Mouse (Mus musculus) stomach, postnatal 0 days (tissue): ENCODE results near the gene Atp2a3. TPM values are rescaled to one million over a fixed set of nuclear protein-coding genes. Genes with fewer than 3 reads are reported as not detected.
A peak's percentile ranks its signal among the peaks of the same experiment; 100 is the strongest.

ENCODE experiments used
- ATAC-seq: fragments of 200-750 bp; cut with Nextera tagmentation; 2 replicates; pipeline ENCODE4 v1.8.0; 2017; ENCODE audit not compliant: low FRiP score, low TSS enrichment
- DNase-seq: peaks from one replicate; pipeline ENCODE4 v3.0.0-alpha.2; 2016; ENCODE audit warnings: low spot score
- H3K27ac ChIP-seq: fragments of 300-500 bp; sonication (generic); replicated peaks from 2 replicates; pipeline ENCODE4 v1.5.1; 2014; ENCODE audit warnings: mild to moderate bottlenecking, control low read depth
- H3K27me3 ChIP-seq: fragments of 300-500 bp; sonication (generic); 2 replicates; pipeline ENCODE4 v1.6.1; 2014; ENCODE audit warnings: low read length; ENCODE audit not compliant: control insufficient read depth, insufficient read depth
- H3K36me3 ChIP-seq: fragments of 300-500 bp; sonication (generic); 2 replicates; pipeline ENCODE4 v1.6.1; 2014; ENCODE audit warnings: low read length, mixed read lengths; ENCODE audit not compliant: control insufficient read depth, insufficient read depth
- H3K4me1 ChIP-seq: fragments of 300-500 bp; sonication (generic); replicated peaks from 2 replicates; pipeline ENCODE4 v1.6.1; 2014; ENCODE audit warnings: antibody characterized with exemption; ENCODE audit not compliant: control insufficient read depth, insufficient read depth
- H3K4me2 ChIP-seq: fragments of 300-500 bp; sonication (generic); replicated peaks from 2 replicates; pipeline ENCODE4 v1.6.1; 2014; ENCODE audit warnings: low read depth, mild to moderate bottlenecking, control low read depth, moderate library complexity
- H3K4me3 ChIP-seq: fragments of 300-500 bp; sonication (generic); 2 replicates; pipeline ENCODE4 v1.5.1; 2014; ENCODE audit warnings: low read depth, low read length, control low read depth
- H3K9ac ChIP-seq: fragments of 300-500 bp; sonication (generic); 2 replicates; pipeline ENCODE4 v1.6.1; 2014; ENCODE audit warnings: mild to moderate bottlenecking, low read length, control low read depth, mixed read lengths
- H3K9me3 ChIP-seq: fragments of 300-500 bp; sonication (generic); 2 replicates; pipeline ENCODE4 v1.6.1; 2016; ENCODE audit warnings: low read length; ENCODE audit not compliant: control insufficient read depth
- CTCF ChIP-seq: IDR thresholded peaks from 2 replicates; pipeline ENCODE4 v1.5.1; 2016; ENCODE audit warnings: antibody characterized with exemption, low read depth, mild to moderate bottlenecking, moderate library complexity
- EP300 ChIP-seq: optimal IDR thresholded peaks from 2 replicates; pipeline ENCODE3; 2016; ENCODE audit warnings: antibody characterized with exemption
- WGBS: fragments of 180-500 bp; shearing (Covaris S2); extraction: QIAGEN DNeasy Blood & Tissue Kit; methylation state at CpG from one replicate; pipeline ENCODE4 v1.1.7; 2014; 5-methylcytosine and 5-hydroxymethylcytosine counted together
- polyA plus RNA-seq: library from polyadenylated mRNA; unstranded; fragments of >200 nt; fragmentation: Nextera tagmentation; extraction: Ambion mirVana; gene quantifications from 2 replicates; pipeline ENCODE4 v1.2.1, GENCODE M21; 2015

The Atp2a3 gene
- 19.6 and 21.9 TPM in 2 replicates for polyA plus RNA-seq

- Histone ChIP-seq H3K4me3 (peak within 1 kb of the TSS; percentile 46), H3K4me2 (peak within 1 kb of the TSS; percentile 64), H3K4me1 (peaks cover 9% of the 10 kb centered on the region), H3K36me3 (no peaks in the 10 kb centered on the region), H3K9ac (peak within 1 kb of the TSS; percentile 47), H3K27ac (peak within 1 kb of the TSS; percentile 56), H3K27me3 (no peaks in the 10 kb centered on the region), H3K9me3 (no peaks in the 10 kb centered on the region)
- ATAC-seq (peak; percentile 65), DNase-seq (peak; percentile 70)
- no peak for TF ChIP-seq CTCF
- no peak for TF ChIP-seq EP300
- WGBS, result 5% methylated on average over 63 of the region's 70 CpGs
Observed at GRCm38 (mm10) chr11:72961072-72961980, at the start of gene Atp2a3. Gene Atp2a3, plus strand, starts transcription at chr11:72961169.

DNA sequence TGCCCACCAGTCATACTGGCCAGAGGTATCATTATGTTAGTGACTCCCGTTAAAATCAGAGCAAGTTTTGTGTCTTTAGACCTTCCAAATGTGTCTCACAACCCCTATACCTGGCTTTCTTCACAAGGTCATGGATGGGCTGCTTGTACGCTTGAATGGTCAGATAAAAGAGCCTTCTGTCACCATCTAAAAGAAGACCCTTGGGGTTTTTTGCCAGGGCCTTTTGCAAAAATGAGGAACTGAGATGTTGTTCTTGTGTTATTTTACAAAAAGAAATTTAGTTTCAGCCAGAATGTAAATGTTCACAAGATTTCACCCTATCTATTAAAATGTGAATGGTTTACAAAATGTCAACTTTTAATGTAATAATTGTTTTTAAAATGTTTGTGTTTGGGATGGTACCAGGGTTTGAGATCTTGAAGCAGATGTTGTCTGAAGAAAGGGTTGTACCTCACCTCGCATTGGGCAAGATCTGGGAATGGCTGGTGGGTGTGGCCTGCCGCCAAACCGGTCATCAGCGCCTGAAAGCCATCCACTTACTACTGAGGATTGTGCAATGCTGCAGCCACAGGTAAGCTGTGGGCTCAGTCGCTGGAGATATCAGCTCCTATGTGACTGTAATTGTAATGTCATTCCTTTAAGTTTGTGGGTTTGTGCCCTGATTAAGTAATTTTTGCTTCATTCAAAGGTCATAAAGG lies 43.5 kb upstream of the Atp2a3 start:
- DNase-seq, result no peak
- no peak overlapping the region for H3K9ac ChIP-seq
- no peak overlapping the region for H3K4me3 ChIP-seq
- H3K4me1 ChIP-seq, result no peaks in the 10 kb centered on the region
- WGBS, result 64% methylated on average over 7 of the region's 7 CpGs
- H3K27ac ChIP-seq, result no peak overlapping the region
- H3K9me3 ChIP-seq, result no peaks in the 10 kb centered on the region
- TF ChIP-seq EP300 (no peak), CTCF (no peak)
- no peak overlapping the region for H3K4me2 ChIP-seq
- ATAC-seq, result 0 out of 2 replicates have a peak, but pooled peaks have one; percentile 58
- peaks cover 44% of the 10 kb centered on the region for H3K36me3 ChIP-seq
- H3K27me3 ChIP-seq, result no peaks in the 10 kb centered on the region

- no peak overlapping the region for H3K4me2 ChIP-seq
- no peaks in the 10 kb centered on the region for H3K27me3 ChIP-seq
- H3K4me1 ChIP-seq, result no peaks in the 10 kb centered on the region
- H3K4me3 ChIP-seq, result no peak overlapping the region
- no peaks in the 10 kb centered on the region for H3K9me3 ChIP-seq
- H3K27ac ChIP-seq, result peak overlapping the region; percentile 53; the same call in 1 of the 2 replicates
- TF ChIP-seq EP300, result no peak
- TF ChIP-seq CTCF, result no peak
- DNase-seq, result no peak
- ATAC-seq, result peak; percentile 33; the same call in 1 of the 2 replicates
- H3K36me3 ChIP-seq, result peaks cover 24% of the 10 kb centered on the region
- H3K9ac ChIP-seq, result no peak overlapping the region
- 16% methylated on average over 4 of the region's 4 CpGs for WGBS
Observed at GRCm38 (mm10) chr11:72923116-72923515, 37.9 kb upstream of the Atp2a3 start.

DNA sequence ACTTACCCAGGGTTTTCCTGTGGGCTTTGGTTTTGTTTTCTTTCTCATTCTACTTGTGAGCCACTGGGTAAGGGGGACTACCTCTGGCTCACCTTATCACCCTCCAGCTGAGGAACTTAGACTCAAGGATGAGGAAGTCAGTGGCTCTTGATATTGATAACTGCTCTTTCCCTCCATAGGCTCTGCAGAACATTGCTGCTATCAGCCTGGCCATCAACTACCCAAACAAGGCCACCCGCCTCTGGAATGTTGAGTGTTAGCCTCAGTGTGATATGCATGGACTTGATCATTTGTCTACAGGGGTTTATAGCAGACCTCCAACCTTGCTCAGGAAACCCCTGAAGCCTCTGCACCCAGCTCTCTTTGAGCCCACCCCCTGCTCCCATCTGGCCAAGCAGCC lies 36.5 kb upstream of the Atp2a3 start:
- no peak for ATAC-seq
- Histone ChIP-seq H3K4me3 (no peak overlapping the region), H3K27ac (peak overlapping the region; percentile 58; the same call in 1 of the 2 replicates), H3K4me2 (no peak overlapping the region), H3K9ac (no peak overlapping the region), H3K4me1 (no peaks in the 10 kb centered on the region), H3K9me3 (no peaks in the 10 kb centered on the region), H3K27me3 (no peaks in the 10 kb centered on the region), H3K36me3 (peaks cover 15% of the 10 kb centered on the region)
- no peak for DNase-seq
- no peak for TF ChIP-seq EP300
- TF ChIP-seq CTCF, result no peak
- WGBS, result 33% methylated on average over 1 of the region's 1 CpGs

GRCm38 (mm10) chr11:72925067-72925466 lies 35.9 kb upstream of the Atp2a3 start:
- TF ChIP-seq EP300, result no peak
- no peak for TF ChIP-seq CTCF
- WGBS, result 18% methylated on average over 2 of the region's 2 CpGs
- Histone ChIP-seq H3K36me3 (peaks cover 14% of the 10 kb centered on the region), H3K9ac (no peak overlapping the region), H3K27ac (peak overlapping the region; percentile 13; the same call in 1 of the 2 replicates), H3K4me1 (no peaks in the 10 kb centered on the region), H3K4me2 (no peak overlapping the region), H3K4me3 (no peak overlapping the region), H3K9me3 (no peaks in the 10 kb centered on the region), H3K27me3 (no peaks in the 10 kb centered on the region)
- DNase-seq (no peak), ATAC-seq (no peak)
